Mouse (Mus musculus): ENCODE results near the gene Spaca1. TPM values are rescaled to one million over a fixed set of nuclear protein-coding genes. Genes with fewer than 3 reads are reported as not detected.
"Not testable (repeated sequence)": the region's sequence is repeated elsewhere in the genome, so short reads cannot be mapped to it uniquely, and the experiment has no call there.

Gene Spaca1
- polyA plus RNA-seq (2016; fragmentation: Nextera tagmentation; extraction: Ambion mirVana), result 1.9 TPM in 2 replicates

DNA sequence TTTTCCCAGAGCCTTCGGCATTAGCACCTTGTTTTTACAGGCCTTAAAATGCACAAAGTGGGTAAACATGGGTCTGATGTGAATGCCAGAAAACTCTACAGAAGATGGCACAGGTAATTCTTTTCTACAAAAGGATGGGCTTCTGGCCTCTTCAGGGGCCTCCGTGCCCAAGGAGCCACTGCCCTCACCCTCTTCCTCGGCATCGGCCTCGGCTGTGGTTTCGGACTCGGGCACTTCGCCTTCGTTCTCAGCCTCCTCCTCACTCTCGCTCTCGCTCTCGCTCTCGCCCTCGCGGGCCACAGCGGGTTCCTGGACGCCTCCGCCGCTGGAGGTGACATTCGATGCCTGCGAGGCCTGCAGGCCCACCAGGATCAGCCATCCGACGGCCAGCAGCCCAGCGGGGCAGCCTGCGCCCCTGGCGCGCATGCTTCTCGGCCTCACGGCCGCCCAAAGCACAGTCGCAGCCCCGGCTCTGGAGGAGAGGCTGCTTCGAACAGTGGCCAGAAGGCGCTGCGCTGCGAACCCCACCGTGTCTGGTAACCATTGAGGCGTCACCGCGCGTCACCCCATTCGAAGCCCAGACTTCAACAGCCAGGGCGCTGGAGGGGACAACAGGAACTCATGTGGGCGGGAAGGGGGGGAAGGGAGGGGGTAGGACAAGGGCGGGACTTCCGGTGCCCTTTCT lies at the start of gene Spaca1:
Gene Spaca1 (minus strand): TSS at position 621 of the 685 bp plus-strand sequence.
- peak within 1 kb of the TSS; percentile 54 for H3K9ac ChIP-seq
- ATAC-seq (ENCODE audit: insufficient number of reproducible peaks, low FRiP score), result 0 out of 2 replicates have a peak, but pooled peaks have one; percentile 39
- H3K4me3 ChIP-seq, result peak within 1 kb of the TSS; percentile 40
- no peaks in the 10 kb centered on the region; the same call in 1 of the 2 replicates for H3K9me3 ChIP-seq (replicated peaks)
- H3K36me3 ChIP-seq, result no peaks in the 10 kb centered on the region
- H3K4me2 ChIP-seq, result peak within 1 kb of the TSS; percentile 65
- peaks cover 3% of the 10 kb centered on the region; the same call in 1 of the 2 replicates for H3K4me1 ChIP-seq (replicated peaks)
- WGBS, result 27% methylated on average over 46 of the region's 46 CpGs
- H3K27me3 ChIP-seq (replicated peaks), result no peaks in the 10 kb centered on the region
- no peak within 1 kb of the TSS for H3K27ac ChIP-seq (ENCODE audit: poor library complexity, severe bottlenecking)

- not testable (repeated sequence) for ATAC-seq (ENCODE audit: insufficient number of reproducible peaks, low FRiP score); H3K9ac ChIP-seq; H3K4me1 ChIP-seq (replicated peaks); H3K9me3 ChIP-seq (replicated peaks); H3K36me3 ChIP-seq; H3K4me2 ChIP-seq; H3K27me3 ChIP-seq (replicated peaks); H3K4me3 ChIP-seq; H3K27ac ChIP-seq (ENCODE audit: poor library complexity, severe bottlenecking)
- WGBS, result 76% methylated on average over 5 of the region's 5 CpGs
These were observed 37.3 kb upstream of the Spaca1 start for GRCm38 (mm10) chr4:34087286-34087685.

- no peak overlapping the region for H3K4me3 ChIP-seq
- 81% methylated on average over 3 of the region's 3 CpGs for WGBS
- no peak overlapping the region for H3K9ac ChIP-seq
- no peak for ATAC-seq (ENCODE audit: insufficient number of reproducible peaks, low FRiP score)
- no peak overlapping the region for H3K27ac ChIP-seq (ENCODE audit: poor library complexity, severe bottlenecking)
- H3K9me3 ChIP-seq (replicated peaks), result no peaks in the 10 kb centered on the region
- no peaks in the 10 kb centered on the region for H3K36me3 ChIP-seq
- H3K27me3 ChIP-seq (replicated peaks), result no peaks in the 10 kb centered on the region
- H3K4me2 ChIP-seq, result no peak overlapping the region
- no peaks in the 10 kb centered on the region for H3K4me1 ChIP-seq (replicated peaks)
These were observed 31.1 kb upstream of the Spaca1 start for GRCm38 (mm10) chr4:34081064-34081463.

DNA sequence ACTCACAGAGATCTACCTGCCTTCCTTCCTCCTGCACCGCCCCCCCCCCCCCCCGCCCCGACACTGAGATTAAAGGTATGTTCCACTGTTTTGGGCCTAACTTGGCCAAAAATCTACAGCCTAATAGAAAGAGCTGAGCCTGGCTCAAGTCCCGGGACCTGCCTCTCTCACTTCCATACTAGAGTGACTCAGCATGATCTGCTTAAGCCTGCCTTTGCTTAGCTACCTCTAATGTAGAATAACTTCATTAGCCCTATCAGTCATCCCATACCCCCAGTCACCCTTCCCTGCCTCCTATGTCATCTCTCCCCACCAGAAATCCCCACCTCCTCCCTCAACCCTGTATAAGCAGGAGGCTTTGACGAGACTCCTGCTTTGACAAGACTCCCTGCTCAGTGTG lies 19.0 kb upstream of the Spaca1 start:
- Histone ChIP-seq H3K9me3 (replicated peaks) (no peaks in the 10 kb centered on the region), H3K27me3 (replicated peaks) (no peaks in the 10 kb centered on the region), H3K36me3 (no peaks in the 10 kb centered on the region), H3K4me2 (no peak overlapping the region), H3K4me3 (no peak overlapping the region), H3K9ac (no peak overlapping the region), H3K27ac (ENCODE audit: poor library complexity, severe bottlenecking) (no peak overlapping the region), H3K4me1 (replicated peaks) (no peaks in the 10 kb centered on the region)
- ATAC-seq (ENCODE audit: insufficient number of reproducible peaks, low FRiP score), result no peak
- WGBS, result 50% methylated on average over 4 of the region's 5 CpGs

DNA sequence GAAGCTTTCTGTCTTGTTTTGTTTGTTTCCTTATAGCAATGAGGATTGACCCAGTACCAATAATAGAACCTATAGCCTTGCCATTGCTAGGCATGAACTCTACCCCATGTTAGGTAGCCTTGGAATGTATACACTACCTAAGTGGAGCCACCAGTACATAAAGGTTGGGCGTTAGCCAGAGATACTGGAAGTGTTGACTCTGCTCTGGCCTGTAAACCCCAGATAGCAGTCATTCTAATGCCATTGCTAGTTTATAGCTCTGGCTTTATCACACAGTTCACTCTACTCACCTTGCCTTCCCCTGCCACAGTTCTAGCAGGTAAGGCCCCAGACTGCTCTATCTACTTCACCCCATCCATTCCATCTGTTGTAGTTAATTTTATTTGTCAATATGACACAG lies 8.3 kb upstream of the Spaca1 start:
- Histone ChIP-seq H3K9ac (no peak overlapping the region), H3K4me2 (no peak overlapping the region), H3K9me3 (replicated peaks) (no peaks in the 10 kb centered on the region), H3K27ac (ENCODE audit: poor library complexity, severe bottlenecking) (no peak overlapping the region), H3K4me3 (no peak overlapping the region), H3K27me3 (replicated peaks) (no peaks in the 10 kb centered on the region), H3K4me1 (replicated peaks) (0 out of 2 replicates have a peak, but pooled peaks cover 2% of the 10 kb centered on the region), H3K36me3 (no peaks in the 10 kb centered on the region)
- 51% methylated on average over 1 of the region's 1 CpGs for WGBS
- no peak for ATAC-seq (ENCODE audit: insufficient number of reproducible peaks, low FRiP score)

DNA sequence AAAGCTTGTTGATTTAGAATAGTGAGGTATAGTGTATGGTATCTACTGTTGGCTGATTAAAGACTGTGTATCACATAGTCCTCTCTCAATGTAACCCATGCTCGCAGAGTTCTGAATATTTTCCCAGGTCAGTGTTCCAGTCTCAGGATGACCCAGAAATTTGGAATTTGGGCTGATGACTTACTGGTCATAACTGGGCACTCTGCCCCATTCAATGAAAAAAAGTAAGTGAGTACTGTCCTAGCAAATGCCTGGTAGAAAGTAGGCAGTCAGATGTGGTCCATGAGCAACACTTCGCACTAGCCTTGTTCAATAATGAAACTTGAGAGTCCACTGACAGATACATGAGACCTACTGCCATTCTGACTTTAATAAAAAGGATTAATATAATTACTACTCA lies 23.2 kb downstream of the Spaca1 start:
- H3K4me1 ChIP-seq (replicated peaks), result no peaks in the 10 kb centered on the region
- WGBS, result 89% methylated on average over 2 of the region's 2 CpGs

GRCm38 (mm10) chr4:34021456-34021855 lies 28.5 kb downstream of the Spaca1 start:
- no peak overlapping the region for H3K27ac ChIP-seq (ENCODE audit: poor library complexity, severe bottlenecking)
- H3K36me3 ChIP-seq, result no peaks in the 10 kb centered on the region
- no peak overlapping the region for H3K4me2 ChIP-seq
- WGBS, result 50% methylated on average over 2 of the region's 2 CpGs
- no peaks in the 10 kb centered on the region for H3K27me3 ChIP-seq (replicated peaks)
- ATAC-seq (ENCODE audit: insufficient number of reproducible peaks, low FRiP score), result no peak
- no peaks in the 10 kb centered on the region for H3K9me3 ChIP-seq (replicated peaks)
- H3K4me1 ChIP-seq (replicated peaks), result no peaks in the 10 kb centered on the region
- H3K9ac ChIP-seq, result no peak overlapping the region
- H3K4me3 ChIP-seq, result no peak overlapping the region

More for the DNA sequence above, 23.2 kb downstream of the Spaca1 start:
- Histone ChIP-seq H3K27ac (ENCODE audit: poor library complexity, severe bottlenecking) (no peak overlapping the region), H3K4me2 (no peak overlapping the region), H3K27me3 (replicated peaks) (no peaks in the 10 kb centered on the region), H3K9ac (no peak overlapping the region), H3K4me3 (no peak overlapping the region), H3K9me3 (replicated peaks) (0 out of 2 replicates have a peak, but pooled peaks cover 2% of the 10 kb centered on the region), H3K36me3 (no peaks in the 10 kb centered on the region)
- no peak for ATAC-seq (ENCODE audit: insufficient number of reproducible peaks, low FRiP score)

DNA sequence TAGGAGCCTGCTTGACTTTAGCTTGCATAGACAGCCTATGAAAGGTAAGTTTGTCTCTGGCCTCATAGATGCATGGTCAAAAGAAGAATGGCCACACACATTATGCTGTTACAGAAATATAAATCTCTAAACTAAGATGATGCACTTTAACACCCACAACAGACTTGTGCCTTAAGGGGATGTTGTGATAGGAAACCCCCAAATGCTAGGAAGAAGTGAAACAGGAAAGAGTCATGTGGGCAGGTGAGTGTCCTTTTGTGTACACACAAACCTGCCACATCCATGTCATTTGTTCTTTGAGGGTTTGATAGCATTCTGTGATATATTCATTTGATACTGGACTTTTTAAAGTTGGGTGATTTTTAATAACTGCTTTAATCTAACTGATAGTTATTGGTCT lies 53.6 kb downstream of the Spaca1 start:
- no peaks in the 10 kb centered on the region for H3K4me1 ChIP-seq (replicated peaks)
- H3K9me3 ChIP-seq (replicated peaks), result no peaks in the 10 kb centered on the region
- no peak for ATAC-seq (ENCODE audit: insufficient number of reproducible peaks, low FRiP score)
- H3K4me2 ChIP-seq, result no peak overlapping the region
- no peaks in the 10 kb centered on the region for H3K36me3 ChIP-seq
- no peaks in the 10 kb centered on the region for H3K27me3 ChIP-seq (replicated peaks)
- H3K4me3 ChIP-seq, result no peak overlapping the region
- no peak overlapping the region for H3K9ac ChIP-seq
- no peak overlapping the region for H3K27ac ChIP-seq (ENCODE audit: poor library complexity, severe bottlenecking)

- Histone ChIP-seq H3K27ac (ENCODE audit: poor library complexity, severe bottlenecking) (no peak overlapping the region), H3K4me2 (no peak overlapping the region), H3K9ac (no peak overlapping the region), H3K9me3 (replicated peaks) (no peaks in the 10 kb centered on the region), H3K4me3 (no peak overlapping the region), H3K27me3 (replicated peaks) (no peaks in the 10 kb centered on the region), H3K36me3 (no peaks in the 10 kb centered on the region), H3K4me1 (replicated peaks) (no peaks in the 10 kb centered on the region)
- 51% methylated on average over 3 of the region's 3 CpGs for WGBS
- no peak for ATAC-seq (ENCODE audit: insufficient number of reproducible peaks, low FRiP score)
These were observed 57.3 kb downstream of the Spaca1 start for GRCm38 (mm10) chr4:33992687-33993086.

- no peak overlapping the region for H3K4me3 ChIP-seq
- H3K27me3 ChIP-seq (replicated peaks), result no peaks in the 10 kb centered on the region
- no peak overlapping the region for H3K9ac ChIP-seq
- WGBS, result 67% methylated on average over 5 of the region's 5 CpGs
- no peaks in the 10 kb centered on the region for H3K36me3 ChIP-seq
- no peak overlapping the region for H3K4me2 ChIP-seq
- H3K9me3 ChIP-seq (replicated peaks), result no peaks in the 10 kb centered on the region
- H3K4me1 ChIP-seq (replicated peaks), result no peaks in the 10 kb centered on the region
- no peak overlapping the region for H3K27ac ChIP-seq (ENCODE audit: poor library complexity, severe bottlenecking)
- ATAC-seq (ENCODE audit: insufficient number of reproducible peaks, low FRiP score), result no peak
These were observed 61.4 kb downstream of the Spaca1 start for GRCm38 (mm10) chr4:33988466-33989089.
